Mouse (Mus musculus) activated CD4-positive, CD25-positive, alpha-beta regulatory T cell, adult 4 months (primary cell): Measurements from ENCODE around the gene Gm4553. TPM values are rescaled to one million over a fixed set of nuclear protein-coding genes. Genes with fewer than 3 reads are reported as not detected.
"Not testable (repeated sequence)": the region's sequence is repeated elsewhere in the genome, so short reads cannot be mapped to it uniquely, and the experiment has no call there.

Experiments
- ATAC-seq: one replicate; pipeline ENCODE4 v1.8.0; 2017
- polyA plus RNA-seq, 2 experiments: library from polyadenylated mRNA; unstranded; fragments of 100-300 nt; shearing (Covaris generic); gene quantifications; one replicate each; pipeline ENCODE4 v1.2.1; 2017

Gm4553 gene
- polyA plus RNA-seq, 2 experiments from 2014 or later: not detected

DNA sequence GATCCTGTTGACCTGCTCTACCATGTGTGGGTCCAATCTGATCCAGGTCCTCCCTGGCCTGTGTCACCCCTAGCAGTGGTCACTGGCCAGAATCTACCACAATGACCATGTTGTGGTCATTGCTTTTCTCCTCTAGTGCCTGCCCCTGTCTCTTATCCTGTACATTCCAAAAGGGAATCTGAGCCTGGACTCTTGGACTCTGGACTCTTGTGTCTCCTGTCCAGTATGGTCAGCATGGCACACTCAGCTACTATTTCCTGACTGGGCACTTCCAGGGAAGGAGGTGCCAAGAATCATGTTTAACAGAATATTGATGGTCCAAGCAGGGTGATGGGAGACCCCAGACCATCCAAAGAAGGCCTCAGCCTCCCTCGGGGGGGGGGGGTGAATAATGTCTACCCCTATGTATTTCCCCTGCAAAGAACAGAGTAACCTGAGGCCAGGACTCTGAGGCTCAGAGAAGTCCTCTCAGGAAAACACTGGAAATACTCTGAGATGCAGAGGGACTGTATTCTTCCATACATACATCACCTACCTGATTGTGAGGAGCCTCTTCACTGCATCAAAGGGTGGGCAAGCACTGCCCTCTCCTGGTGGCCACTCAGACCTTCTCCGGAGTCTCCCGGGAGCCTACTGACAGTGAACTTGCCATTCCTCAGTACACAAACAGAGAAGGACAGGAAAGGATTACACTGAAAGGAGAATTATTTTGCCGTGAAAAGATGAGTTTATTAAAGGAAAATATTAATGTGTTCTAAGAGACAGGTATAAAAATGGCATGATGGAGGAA, 31.1 kb downstream of the Gm4553 start:
- ATAC-seq: no peak

- ATAC-seq: no peak
These were observed 36.7 kb downstream of the Gm4553 start for GRCm38 (mm10) chr7:142128843-142129242.

GRCm38 (mm10) chr7:142120629-142121028, 44.9 kb downstream of the Gm4553 start, which contains the start of gene Gm45618:
Gene Gm45618, minus strand, starts transcription at chr7:142120729.
- ATAC-seq: not testable (repeated sequence)

DNA sequence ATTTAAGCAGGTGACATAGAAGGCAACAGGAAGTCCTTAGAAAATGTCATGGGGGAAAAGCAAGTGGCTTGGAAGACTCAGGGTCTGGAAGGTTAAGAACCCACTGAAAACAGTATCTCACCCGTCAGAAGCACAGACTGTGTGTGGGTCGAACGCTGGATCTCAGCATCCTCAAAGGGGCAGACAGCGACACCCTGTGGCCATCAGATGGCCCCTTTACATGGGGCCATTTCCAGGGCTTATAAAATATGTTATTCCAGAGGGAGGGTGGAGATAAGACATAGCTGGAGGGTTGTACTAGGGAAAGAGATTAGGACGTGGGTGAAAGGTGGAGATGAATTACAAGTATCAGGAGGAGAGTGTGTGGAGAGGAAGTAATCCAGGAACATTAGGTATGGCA, 45.9 kb downstream of the Gm4553 start:
- no peak for ATAC-seq

Other genes starting within 250 kb of the Gm4553 start
- 10 to 100 TPM; 22.4 to 23.8 TPM for gene Tollip, start 247.2 kb downstream of the Gm4553 start, polyA plus RNA-seq
- gene Brsk2, start 216.0 kb downstream of the Gm4553 start, polyA plus RNA-seq: under 1 TPM; 0.21 to 0.45 TPM
- 10 to 100 TPM; 55.7 to 62.4 TPM for gene Mob2, start 104.7 kb downstream of the Gm4553 start, polyA plus RNA-seq
- gene Dusp8, start 69.9 kb downstream of the Gm4553 start, polyA plus RNA-seq: under 1 TPM; 0.09 to 0.16 TPM
- not detected for gene Gm45618, start 45.0 kb downstream of the Gm4553 start, polyA plus RNA-seq
- not detected for gene Gm39115, start 29.7 kb downstream of the Gm4553 start, polyA plus RNA-seq
- not detected for gene Gm45337, start 21.1 kb downstream of the Gm4553 start, polyA plus RNA-seq
- not detected for gene Gm29735, start 8.6 kb downstream of the Gm4553 start, polyA plus RNA-seq
- gene Krtap5-2, start 10.3 kb upstream of the Gm4553 start, polyA plus RNA-seq: not detected
- gene Gm10153, start 24.6 kb upstream of the Gm4553 start, polyA plus RNA-seq: not detected
- not detected for gene Krtap5-3, start 35.6 kb upstream of the Gm4553 start, polyA plus RNA-seq
- not detected for gene Gm7579, start 46.1 kb upstream of the Gm4553 start, polyA plus RNA-seq
- not detected for gene Krtap5-5, start 64.2 kb upstream of the Gm4553 start, polyA plus RNA-seq
- not detected for gene Gm40460, start 75.3 kb upstream of the Gm4553 start, polyA plus RNA-seq
- gene Gm2431, start 92.6 kb upstream of the Gm4553 start, polyA plus RNA-seq: not detected
- not detected for gene Gm4559, start 108.6 kb upstream of the Gm4553 start, polyA plus RNA-seq
- gene Krtap5-1, start 131.4 kb upstream of the Gm4553 start, polyA plus RNA-seq: not detected
- gene Krtap5-4, start 137.8 kb upstream of the Gm4553 start, polyA plus RNA-seq: not detected
- gene Ifitm10, start 208.0 kb upstream of the Gm4553 start, polyA plus RNA-seq: 1 to 10 TPM; 1.9 to 2.5 TPM
- gene Gm49369, start 216.9 kb upstream of the Gm4553 start, polyA plus RNA-seq: not detected
- gene Ctsd, start 222.3 kb upstream of the Gm4553 start, polyA plus RNA-seq: 100 to 1,000 TPM; 287 to 288 TPM